Mouse (Mus musculus): ENCODE measurements around the gene Scube2. TPM values are rescaled to one million over a fixed set of nuclear protein-coding genes. Genes with fewer than 3 reads are reported as not detected.
A peak's percentile ranks its signal among the peaks of the same experiment; 100 is the strongest.

The Scube2 gene
- polyA plus RNA-seq, 1 experiment from 2014 or later: 1.3 TPM

DNA sequence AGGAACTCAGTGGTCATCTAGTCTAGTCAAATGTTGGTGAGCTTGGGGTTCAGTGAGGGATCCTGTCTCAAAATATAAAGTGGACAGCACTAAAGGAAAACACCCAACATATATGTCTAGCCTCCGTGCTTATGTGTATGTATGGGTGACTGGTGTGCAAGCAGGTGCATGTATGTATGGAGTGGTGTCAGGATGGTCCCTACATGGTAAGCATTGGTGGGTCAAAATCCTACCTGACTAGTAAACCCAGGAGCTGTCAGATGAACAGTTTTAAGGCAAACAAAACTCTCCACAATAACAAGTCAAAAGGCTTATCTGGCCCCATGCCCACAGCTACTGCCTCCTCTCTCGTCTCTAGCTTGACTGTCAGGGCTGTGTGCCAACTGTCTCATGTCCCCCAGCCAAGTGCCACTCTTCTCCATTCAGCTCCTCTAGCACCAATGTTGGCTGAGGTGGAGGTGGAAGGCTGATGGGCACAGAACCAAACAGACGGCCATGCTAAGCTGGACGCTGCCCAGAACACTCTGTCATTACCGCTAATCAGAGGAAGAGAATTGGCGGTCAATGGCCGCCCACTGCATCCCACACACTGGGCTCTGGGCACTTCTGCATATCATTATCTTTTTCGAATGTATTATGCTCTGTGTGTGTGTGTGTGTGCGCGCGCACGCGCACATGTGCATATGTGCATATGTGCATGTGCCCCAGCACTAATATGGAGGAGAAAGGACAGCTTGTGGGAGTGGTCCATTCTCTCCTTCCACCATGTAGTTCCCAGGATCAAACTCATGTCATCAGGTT lies 23.7 kb downstream of the Scube2 start:
- H3K27me3 ChIP-seq (ENCODE audit: insufficient read depth, low read length): no peaks in the 10 kb centered on the region
- no peaks in the 10 kb centered on the region for H3K4me1 ChIP-seq (ENCODE audit: insufficient read depth)
- no peaks in the 10 kb centered on the region for H3K36me3 ChIP-seq (ENCODE audit: insufficient read depth)
- TF ChIP-seq CTCF (IDR thresholded peaks at IDR 0.05; ENCODE audit: low read depth): no peak
- H3K27ac ChIP-seq (ENCODE audit: low read depth): no peak overlapping the region
- H3K4me3 ChIP-seq (ENCODE audit: low read depth, low read length): no peak overlapping the region
- 81% methylated on average over 13 of the region's 13 CpGs for WGBS
- H3K4me2 ChIP-seq: no peak overlapping the region
- H3K9ac ChIP-seq: no peak overlapping the region
- ATAC-seq (ENCODE audit: insufficient read depth): no peak
- DNase-seq: peak; percentile 51
- H3K9me3 ChIP-seq (ENCODE audit: low read depth, low read length): no peaks in the 10 kb centered on the region

DNA sequence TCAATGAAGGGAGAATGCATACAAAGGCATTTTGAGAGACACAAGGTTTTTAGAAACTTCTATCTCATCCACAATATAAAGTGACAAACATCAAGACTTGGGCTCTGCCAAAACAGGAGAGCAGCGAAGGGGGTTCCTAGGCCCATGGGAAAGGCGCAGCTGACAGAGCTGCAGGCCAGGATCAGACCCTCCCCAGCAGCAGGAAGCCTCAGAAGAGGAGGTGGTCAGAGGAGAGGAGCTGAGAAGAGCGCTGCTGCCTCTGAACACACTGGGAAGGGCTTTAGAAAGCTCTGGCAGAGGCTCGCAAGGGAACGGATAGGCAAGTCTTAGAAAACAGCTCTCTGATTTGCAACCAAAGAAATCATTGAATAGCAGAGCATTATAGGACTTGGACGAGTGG lies 24.4 kb downstream of the Scube2 start:
- ATAC-seq (ENCODE audit: insufficient read depth): no peak
- no peak overlapping the region for H3K4me2 ChIP-seq
- H3K9ac ChIP-seq: no peak overlapping the region
- no peaks in the 10 kb centered on the region for H3K9me3 ChIP-seq (ENCODE audit: low read depth, low read length)
- no peak overlapping the region for H3K27ac ChIP-seq (ENCODE audit: low read depth)
- TF ChIP-seq CTCF (IDR thresholded peaks at IDR 0.05; ENCODE audit: low read depth): no peak
- DNase-seq: no peak
- no peaks in the 10 kb centered on the region for H3K27me3 ChIP-seq (ENCODE audit: insufficient read depth, low read length)
- 67% methylated on average over 6 of the region's 6 CpGs for WGBS
- no peaks in the 10 kb centered on the region for H3K36me3 ChIP-seq (ENCODE audit: insufficient read depth)
- H3K4me1 ChIP-seq (ENCODE audit: insufficient read depth): no peaks in the 10 kb centered on the region
- no peak overlapping the region for H3K4me3 ChIP-seq (ENCODE audit: low read depth, low read length)

GRCm38 (mm10) chr7:109838613-109839012 lies 26.9 kb downstream of the Scube2 start:
- H3K4me2 ChIP-seq: no peak overlapping the region
- no peaks in the 10 kb centered on the region for H3K4me1 ChIP-seq (ENCODE audit: insufficient read depth)
- ATAC-seq (ENCODE audit: insufficient read depth): no peak
- H3K9me3 ChIP-seq (ENCODE audit: low read depth, low read length): no peaks in the 10 kb centered on the region
- H3K36me3 ChIP-seq (ENCODE audit: insufficient read depth): no peaks in the 10 kb centered on the region
- no peak for DNase-seq
- H3K27ac ChIP-seq (ENCODE audit: low read depth): no peak overlapping the region
- no peak for TF ChIP-seq CTCF (IDR thresholded peaks at IDR 0.05; ENCODE audit: low read depth)
- H3K27me3 ChIP-seq (ENCODE audit: insufficient read depth, low read length): no peaks in the 10 kb centered on the region
- H3K4me3 ChIP-seq (ENCODE audit: low read depth, low read length): no peak overlapping the region
- 67% methylated on average over 3 of the region's 3 CpGs for WGBS
- H3K9ac ChIP-seq: no peak overlapping the region

DNA sequence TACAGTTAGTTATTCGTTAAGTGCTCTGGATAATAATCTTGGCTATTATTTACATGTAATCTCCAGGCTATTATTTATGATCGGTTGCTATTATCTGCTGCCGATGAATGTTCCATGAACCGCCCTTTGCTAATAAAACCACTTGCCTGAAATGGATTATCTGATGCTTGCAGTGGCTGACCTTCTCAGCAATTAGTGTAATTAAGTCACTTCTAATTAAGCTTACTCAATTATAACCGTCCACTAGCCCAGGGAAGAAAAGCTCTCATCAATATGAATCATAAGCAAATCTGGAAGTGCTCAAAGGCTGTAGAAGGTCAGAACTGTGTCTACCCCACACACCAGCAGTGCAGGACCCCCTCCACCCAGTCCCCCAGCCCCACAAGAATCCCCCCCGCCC lies 27.8 kb downstream of the Scube2 start:
- H3K4me1 ChIP-seq (ENCODE audit: insufficient read depth): no peaks in the 10 kb centered on the region
- no peak overlapping the region for H3K4me2 ChIP-seq
- H3K36me3 ChIP-seq (ENCODE audit: insufficient read depth): no peaks in the 10 kb centered on the region
- WGBS: 78% methylated on average over 6 of the region's 6 CpGs
- H3K4me3 ChIP-seq (ENCODE audit: low read depth, low read length): no peak overlapping the region
- H3K9me3 ChIP-seq (ENCODE audit: low read depth, low read length): no peaks in the 10 kb centered on the region
- ATAC-seq (ENCODE audit: insufficient read depth) (no peak), DNase-seq (no peak)
- TF ChIP-seq CTCF (IDR thresholded peaks at IDR 0.05; ENCODE audit: low read depth): no peak
- H3K27me3 ChIP-seq (ENCODE audit: insufficient read depth, low read length): no peaks in the 10 kb centered on the region
- no peak overlapping the region for H3K27ac ChIP-seq (ENCODE audit: low read depth)
- H3K9ac ChIP-seq: no peak overlapping the region

DNA sequence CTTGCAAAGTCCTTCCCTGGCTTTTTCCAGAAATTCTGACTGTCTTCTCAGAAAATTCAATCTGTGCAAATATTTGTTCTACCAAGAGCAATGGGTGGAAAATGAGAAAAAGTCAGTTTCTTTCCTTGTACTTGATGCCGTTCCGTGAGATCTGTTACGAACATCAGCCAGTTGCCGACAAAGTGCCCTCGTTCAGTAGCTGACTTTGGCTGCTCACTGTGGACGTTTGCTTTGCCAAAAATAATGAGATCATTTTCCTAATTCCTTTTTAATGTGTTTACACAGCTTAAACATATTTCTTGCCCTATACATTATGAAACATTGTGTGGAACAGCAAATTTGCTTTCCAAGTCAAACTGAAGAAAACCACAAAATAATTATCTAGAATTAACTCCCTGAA lies 30.6 kb downstream of the Scube2 start:
- TF ChIP-seq CTCF (IDR thresholded peaks at IDR 0.05; ENCODE audit: low read depth): no peak
- Histone ChIP-seq H3K36me3 (ENCODE audit: insufficient read depth) (no peaks in the 10 kb centered on the region), H3K4me3 (ENCODE audit: low read depth, low read length) (no peak overlapping the region), H3K9me3 (ENCODE audit: low read depth, low read length) (no peaks in the 10 kb centered on the region), H3K9ac (no peak overlapping the region), H3K4me1 (ENCODE audit: insufficient read depth) (no peaks in the 10 kb centered on the region), H3K4me2 (no peak overlapping the region), H3K27me3 (ENCODE audit: insufficient read depth, low read length) (no peaks in the 10 kb centered on the region), H3K27ac (ENCODE audit: low read depth) (no peak overlapping the region)
- 39% methylated on average over 6 of the region's 6 CpGs for WGBS
- peak; percentile 79 for DNase-seq
- ATAC-seq (ENCODE audit: insufficient read depth): 0 out of 2 replicates have a peak, but pooled peaks have one; percentile 52

DNA sequence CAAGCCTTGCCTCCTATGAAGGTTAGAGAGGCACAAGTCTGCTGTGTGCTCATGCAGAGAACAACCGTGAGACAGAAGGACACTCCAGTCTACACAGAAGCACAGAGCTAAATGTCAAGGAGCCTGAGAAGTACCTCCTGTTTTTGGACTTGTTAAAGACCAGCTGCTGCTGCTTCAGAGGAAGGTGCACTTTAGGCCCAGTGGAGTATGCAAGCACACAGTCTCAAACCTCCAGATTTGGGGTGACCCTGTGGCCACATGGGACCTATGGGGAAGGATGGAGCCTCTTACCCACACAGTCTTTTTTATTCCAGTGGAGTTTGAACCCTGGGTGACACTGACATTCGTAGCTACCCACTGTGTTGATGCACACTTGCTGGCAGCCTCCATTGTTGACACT lies 34.1 kb downstream of the Scube2 start:
- Histone ChIP-seq H3K4me1 (ENCODE audit: insufficient read depth) (no peaks in the 10 kb centered on the region), H3K27me3 (ENCODE audit: insufficient read depth, low read length) (no peaks in the 10 kb centered on the region), H3K27ac (ENCODE audit: low read depth) (no peak overlapping the region), H3K9me3 (ENCODE audit: low read depth, low read length) (no peaks in the 10 kb centered on the region), H3K9ac (no peak overlapping the region), H3K4me2 (no peak overlapping the region), H3K4me3 (ENCODE audit: low read depth, low read length) (no peak overlapping the region), H3K36me3 (ENCODE audit: insufficient read depth) (no peaks in the 10 kb centered on the region)
- no peak for TF ChIP-seq CTCF (IDR thresholded peaks at IDR 0.05; ENCODE audit: low read depth)
- ATAC-seq (ENCODE audit: insufficient read depth) (no peak), DNase-seq (no peak)
- WGBS: 57% methylated on average over 2 of the region's 2 CpGs

GRCm38 (mm10) chr7:109826911-109827310 lies 38.6 kb downstream of the Scube2 start:
- 45% methylated on average over 8 of the region's 8 CpGs for WGBS

More at GRCm38 (mm10) chr7:109826911-109827310, 38.6 kb downstream of the Scube2 start:
- Histone ChIP-seq H3K36me3 (ENCODE audit: insufficient read depth) (no peaks in the 10 kb centered on the region), H3K4me1 (ENCODE audit: insufficient read depth) (0 out of 2 replicates have a peak, but pooled peaks cover 4% of the 10 kb centered on the region), H3K4me2 (no peak overlapping the region), H3K27ac (ENCODE audit: low read depth) (no peak overlapping the region), H3K9me3 (ENCODE audit: low read depth, low read length) (no peaks in the 10 kb centered on the region), H3K27me3 (ENCODE audit: insufficient read depth, low read length) (no peaks in the 10 kb centered on the region), H3K9ac (no peak overlapping the region), H3K4me3 (ENCODE audit: low read depth, low read length) (no peak overlapping the region)
- no peak for TF ChIP-seq CTCF (IDR thresholded peaks at IDR 0.05; ENCODE audit: low read depth)
- ATAC-seq (ENCODE audit: insufficient read depth) (peak; percentile 29; the same call in 1 of the 2 replicates), DNase-seq (peak; percentile 65)

Measured in lung, embryonic 14.5 days (tissue).